In the genomic region with DNA sequence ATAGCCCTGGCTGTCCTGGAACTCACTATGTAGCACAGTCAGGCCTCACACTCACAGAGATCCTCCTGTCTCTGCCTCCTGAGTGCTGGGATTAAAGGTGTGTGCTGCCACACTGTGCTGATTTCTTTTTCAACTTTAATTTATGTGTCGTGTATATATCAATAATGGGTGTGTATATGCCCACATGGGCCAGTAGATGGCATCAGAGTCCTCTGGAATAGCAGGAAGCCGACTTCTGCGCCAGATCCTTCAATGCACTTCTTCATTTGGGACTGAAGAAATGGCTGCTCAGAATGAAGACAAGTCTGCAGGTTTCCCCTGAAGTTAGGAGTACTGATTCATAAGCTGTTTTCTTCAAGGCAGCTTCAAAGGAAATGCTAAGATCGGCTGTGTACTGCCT, we compare ENCODE assay signal across 9 mouse cellular contexts. TPM values are rescaled to one million over a fixed set of nuclear protein-coding genes. Genes with fewer than 3 reads are reported as not detected.
DNase-seq lines count a peak whose midpoint lies in the region; ATAC-seq and TF ChIP-seq lines count a peak whose summit lies in the region.
"Had no signal": no experiment of that assay in that cellular context is flagged by ENCODE, and none has a peak within 500 bp of the region (broad histone marks: within the 10 kb centered on the region; RNA-seq: fewer than 3 reads in every experiment).

No protein-coding gene starts in this region.

- WGBS in liver, adult 2 months = 40% methylated on average over 4 of the region's 4 CpGs
- WGBS in liver, embryonic 12.5 days (ENCODE audit: insufficient replicate concordance) = 24% methylated on average over 4 of the region's 4 CpGs
- WGBS in heart, embryonic 12.5 days = 41% methylated on average over 4 of the region's 4 CpGs

- H3K36me3 ChIP-seq in liver, adult 2 months (ENCODE audit: control insufficient read depth, insufficient read depth, low read length) = no peaks in the 10 kb centered on the region
- no peaks in the 10 kb centered on the region for H3K36me3 ChIP-seq in liver, embryonic 12.5 days
- H3K36me3 ChIP-seq in heart, embryonic 12.5 days = no peaks in the 10 kb centered on the region; the same call in 1 of the 2 replicates

- no peaks in the 10 kb centered on the region for H3K27me3 ChIP-seq in liver, adult 2 months (ENCODE audit: control insufficient read depth, insufficient read depth, low read length)
- peaks cover 14% of the 10 kb centered on the region; the same call in 1 of the 2 replicates for H3K27me3 ChIP-seq in liver, embryonic 12.5 days (replicated peaks)
- H3K27me3 ChIP-seq in heart, embryonic 12.5 days (replicated peaks) = no peaks in the 10 kb centered on the region

- no peak for TF ChIP-seq POLR2A in liver, adult 2 months (IDR thresholded peaks at IDR 0.05; ENCODE audit: extremely low read depth, insufficient read depth, low read length)

- H3K27ac ChIP-seq in liver, adult 2 months (replicated peaks; ENCODE audit: insufficient read depth, low read depth, low read length) = no peak overlapping the region
- no peak overlapping the region for H3K27ac ChIP-seq in liver, embryonic 12.5 days
- no peak overlapping the region for H3K27ac ChIP-seq in heart, embryonic 12.5 days (ENCODE audit: poor library complexity, severe bottlenecking)

- no peaks in the 10 kb centered on the region for H3K79me2 ChIP-seq in liver, adult 2 months (ENCODE audit: control insufficient read depth, insufficient read depth, low read length)

- ATAC-seq in liver, embryonic 12.5 days = no peak
- ATAC-seq in common myeloid progenitor, adult 5-6 weeks (replicated peaks; ENCODE audit: low read depth, poor library complexity, severe bottlenecking) = peak; percentile 60; the same call in 1 of the 2 replicates
- peak; percentile 99 for ATAC-seq in megakaryocyte, adult 5-6 weeks (ENCODE audit: poor library complexity, severe bottlenecking)
- no peak for ATAC-seq in heart, embryonic 12.5 days (ENCODE audit: insufficient number of reproducible peaks, low FRiP score)

- DNase-seq in cerebellum, postnatal 10 days = peak; percentile 27 to 35
- no peak for DNase-seq in cerebellum, adult 11-12 months
- peak; percentile 15 for DNase-seq in liver, adult 2 months (ENCODE audit: extremely low read depth, low read depth, low spot score)
- DNase-seq in right cerebral cortex, adult 2 months (ENCODE audit: low spot score in 2 of 2) = no peak

- H3K9me3 ChIP-seq in liver, embryonic 12.5 days (replicated peaks) = peaks cover 10% of the 10 kb centered on the region
- H3K9me3 ChIP-seq in heart, embryonic 12.5 days (replicated peaks) = peaks cover 13% of the 10 kb centered on the region

- H3K4me2 ChIP-seq in liver, embryonic 12.5 days = no peak overlapping the region
- H3K4me2 ChIP-seq in heart, embryonic 12.5 days = no peak overlapping the region

- no peak overlapping the region for H3K4me3 ChIP-seq in liver, adult 2 months (ENCODE audit: insufficient read depth, low read depth, low read length)
- no peak overlapping the region for H3K4me3 ChIP-seq in liver, embryonic 12.5 days
- H3K4me3 ChIP-seq in heart, embryonic 12.5 days = no peak overlapping the region

- H3K9ac ChIP-seq in liver, adult 2 months (ENCODE audit: low read depth, low read length) = no peak overlapping the region
- H3K9ac ChIP-seq in liver, embryonic 12.5 days = no peak overlapping the region
- H3K9ac ChIP-seq in heart, embryonic 12.5 days = no peak overlapping the region

- 0 out of 2 replicates have a peak, but pooled peaks have one; percentile 10 for TF ChIP-seq CTCF in liver, adult 2 months (IDR thresholded peaks at IDR 0.05; ENCODE audit: low read depth, low read length)

- no peaks in the 10 kb centered on the region for H3K4me1 ChIP-seq in liver, adult 2 months (ENCODE audit: control insufficient read depth, insufficient read depth, low read length)
- 0 out of 2 replicates have a peak, but pooled peaks cover 5% of the 10 kb centered on the region for H3K4me1 ChIP-seq in liver, embryonic 12.5 days
- H3K4me1 ChIP-seq in heart, embryonic 12.5 days (replicated peaks) = no peaks in the 10 kb centered on the region; the same call in 1 of the 2 replicates

RNA-seq across cellular contexts. Expression of a gene that starts 30.4 kb away (rescaled TPM):
- total RNA-seq in liver, adult 2 months (2014; rRNA removed) = not detected in 2 replicates
- not detected in 2 replicates for polyA plus RNA-seq in liver, adult 2 months (2012; rRNA removed)
- polyA plus RNA-seq in liver, embryonic 12.5 days (2016; fragmentation: Nextera tagmentation; extraction: Ambion mirVana) = not detected in 2 replicates
- not detected in 2 replicates for total RNA-seq in common myeloid progenitor, adult 5-6 weeks (2017)
- not detected in 2 replicates for total RNA-seq in megakaryocyte, adult 5-6 weeks (2015)
- total RNA-seq in megakaryocyte, adult 5-6 weeks (2017) = not detected in 2 replicates
- polyA plus RNA-seq in heart, embryonic 12.5 days (2016; fragmentation: Nextera tagmentation; extraction: Ambion mirVana) = not detected in 2 replicates
- polyA plus RNA-seq: C2C12 had no signal

RNA-seq across cellular contexts. Expression of a gene that starts 53.4 kb away (rescaled TPM):
- total RNA-seq in liver, adult 2 months (2014; rRNA removed) = 0.20 TPM in 1 of 2 replicates, not detected in the other
- not detected in 2 replicates for polyA plus RNA-seq in liver, adult 2 months (2012; rRNA removed)
- polyA plus RNA-seq in liver, embryonic 12.5 days (2016; fragmentation: Nextera tagmentation; extraction: Ambion mirVana) = not detected in 2 replicates
- total RNA-seq in common myeloid progenitor, adult 5-6 weeks (2017) = not detected in 2 replicates
- not detected in 2 replicates for total RNA-seq in megakaryocyte, adult 5-6 weeks (2015)
- not detected in 2 replicates for total RNA-seq in megakaryocyte, adult 5-6 weeks (2017)
- not detected in 2 replicates for polyA plus RNA-seq in heart, embryonic 12.5 days (2016; fragmentation: Nextera tagmentation; extraction: Ambion mirVana)
- polyA plus RNA-seq: C2C12 had no signal

Comparison
In these comparisons a context has a peak if more than half of its experiments do, and no peak if none do; other contexts are left out.
1. DNase-seq: peak in cerebellum, postnatal 10 days (2 of 2) and liver, adult 2 months (single experiment); none in cerebellum, adult 11-12 months (single experiment) and right cerebral cortex, adult 2 months (0 of 2).
2. ATAC-seq: peak in common myeloid progenitor, adult 5-6 weeks (single experiment) and megakaryocyte, adult 5-6 weeks (single experiment); none in liver, embryonic 12.5 days (single experiment) and heart, embryonic 12.5 days (single experiment).